Mouse (Mus musculus) limb, embryonic 11.5 days (tissue): ENCODE measurements around the gene Ripply1. TPM values are rescaled to one million over a fixed set of nuclear protein-coding genes. Genes with fewer than 3 reads are reported as not detected.

ENCODE experiments used
- ATAC-seq: fragments of 200-750 bp; cut with Nextera tagmentation; 2 replicates; pipeline ENCODE4 v1.8.0; 2017; ENCODE audit warnings: low read depth; ENCODE audit not compliant: insufficient number of reproducible peaks, low FRiP score, low TSS enrichment
- DNase-seq: peaks from one replicate; pipeline ENCODE4 v3.0.0-alpha.2; 2015; ENCODE audit warnings: low spot score
- H3K27ac ChIP-seq: fragments of 300-500 bp; sonication (generic); replicated peaks from 2 replicates; pipeline ENCODE4 v1.5.1; 2014; ENCODE audit warnings: low read depth, mild to moderate bottlenecking, low read length
- H3K27me3 ChIP-seq: fragments of 300-500 bp; sonication (generic); 2 replicates; pipeline ENCODE4 v1.6.1; 2014; ENCODE audit warnings: mild to moderate bottlenecking, low read length, mixed read lengths; ENCODE audit not compliant: control insufficient read depth, insufficient read depth
- H3K36me3 ChIP-seq: fragments of 300-500 bp; sonication (generic); 2 replicates; pipeline ENCODE4 v1.6.1; 2014; ENCODE audit warnings: mild to moderate bottlenecking, low read length, moderate library complexity, mixed read lengths; ENCODE audit not compliant: control insufficient read depth, insufficient read depth
- H3K4me1 ChIP-seq: fragments of 300-500 bp; sonication (generic); 2 replicates; pipeline ENCODE4 v1.6.1; 2014; ENCODE audit warnings: low read length, mixed read lengths; ENCODE audit not compliant: control insufficient read depth, insufficient read depth
- H3K4me2 ChIP-seq: fragments of 300-500 bp; sonication (generic); 2 replicates; pipeline ENCODE4 v1.6.1; 2014; ENCODE audit warnings: low read depth, mild to moderate bottlenecking, moderate library complexity; ENCODE audit not compliant: severe bottlenecking
- H3K4me3 ChIP-seq: fragments of 300-500 bp; sonication (generic); 2 replicates; pipeline ENCODE4 v1.5.1; 2014; ENCODE audit warnings: low read depth, low read length
- H3K9ac ChIP-seq: fragments of 300-500 bp; sonication (generic); 2 replicates; pipeline ENCODE4 v1.6.1; 2014; ENCODE audit warnings: mild to moderate bottlenecking, low read length
- H3K9me3 ChIP-seq: fragments of 300-500 bp; sonication (generic); 2 replicates; pipeline ENCODE4 v1.6.1; 2016; ENCODE audit warnings: low read length; ENCODE audit not compliant: control insufficient read depth
- WGBS: fragments of 180-500 bp; shearing (Covaris S2); extraction: QIAGEN DNeasy Blood & Tissue Kit; methylation state at CpG from one replicate; pipeline ENCODE4 v1.1.7; 2014; 5-methylcytosine and 5-hydroxymethylcytosine counted together
- polyA plus RNA-seq: library from polyadenylated mRNA; unstranded; fragments of >200 nt; fragmentation: Nextera tagmentation; extraction: Ambion mirVana; gene quantifications from 2 replicates; pipeline ENCODE4 v1.2.1, GENCODE M21; 2014

The Ripply1 gene
- polyA plus RNA-seq, 1 experiment from 2014 or later = not detected

GRCm38 (mm10) chrX:139737066-139737465 lies 45.1 kb downstream of the Ripply1 start:
- no peaks in the 10 kb centered on the region for H3K36me3 ChIP-seq

GRCm38 (mm10) chrX:139730541-139730940 lies 51.6 kb downstream of the Ripply1 start:
- no peak overlapping the region for H3K27ac ChIP-seq
- H3K36me3 ChIP-seq = no peaks in the 10 kb centered on the region
- 87% methylated on average over 3 of the region's 3 CpGs for WGBS
- ATAC-seq (no peak), DNase-seq (no peak)
- no peaks in the 10 kb centered on the region for H3K4me1 ChIP-seq
- no peaks in the 10 kb centered on the region for H3K27me3 ChIP-seq
- H3K4me3 ChIP-seq = no peak overlapping the region
- no peaks in the 10 kb centered on the region for H3K9me3 ChIP-seq
- H3K9ac ChIP-seq = no peak overlapping the region
- H3K4me2 ChIP-seq = no peak overlapping the region

More at GRCm38 (mm10) chrX:139737066-139737465, 45.1 kb downstream of the Ripply1 start:
- Histone ChIP-seq H3K4me2 (no peak overlapping the region), H3K4me3 (no peak overlapping the region), H3K27ac (no peak overlapping the region), H3K4me1 (no peaks in the 10 kb centered on the region), H3K9me3 (no peaks in the 10 kb centered on the region), H3K9ac (no peak overlapping the region), H3K27me3 (0 out of 2 replicates have a peak, but pooled peaks cover 5% of the 10 kb centered on the region)
- ATAC-seq = no peak
- DNase-seq = no peak
- 87% methylated on average over 5 of the region's 5 CpGs for WGBS

Other genes starting within 250 kb of the Ripply1 start
- 3.2 and 3.9 TPM in 2 replicates for gene Rnf128, start 219.0 kb downstream of the Ripply1 start, polyA plus RNA-seq
- 0.75 and 0.92 TPM in 2 replicates for gene Tbc1d8b, start 97.4 kb downstream of the Ripply1 start, polyA plus RNA-seq
- 0.50 TPM in 1 of 2 replicates, not detected in the other for gene Gm15013, start 67.9 kb downstream of the Ripply1 start, polyA plus RNA-seq
- gene Cldn2, start 18.5 kb upstream of the Ripply1 start, polyA plus RNA-seq = not detected in 2 replicates
- 7.2 and 10.1 TPM in 2 replicates for gene Morc4, start 89.3 kb upstream of the Ripply1 start, polyA plus RNA-seq
- 8.4 and 8.7 TPM in 2 replicates for gene Rbm41, start 216.2 kb upstream of the Ripply1 start, polyA plus RNA-seq